Mouse (Mus musculus) midbrain, embryonic 13.5 days (tissue): ENCODE measurements around the gene Tmem56. TPM values are rescaled to one million over a fixed set of nuclear protein-coding genes. Genes with fewer than 3 reads are reported as not detected.

Experiments
- ATAC-seq: fragments of 200-750 bp; cut with Nextera tagmentation; 2 replicates; pipeline ENCODE4 v1.8.0; 2017; ENCODE audit warnings: mild to moderate bottlenecking, moderate TSS enrichment, moderate library complexity
- H3K27ac ChIP-seq: fragments of 300-500 bp; sonication (generic); 2 replicates; pipeline ENCODE4 v1.5.1; 2015; ENCODE audit warnings: inconsistent platforms, mild to moderate bottlenecking, moderate library complexity
- H3K27me3 ChIP-seq: fragments of 300-500 bp; sonication (generic); 2 replicates; pipeline ENCODE4 v1.6.1; 2015; ENCODE audit warnings: mild to moderate bottlenecking, inconsistent platforms
- H3K36me3 ChIP-seq: fragments of 300-500 bp; sonication (generic); 2 replicates; pipeline ENCODE4 v1.6.1; 2015; ENCODE audit warnings: mild to moderate bottlenecking, inconsistent platforms
- H3K4me1 ChIP-seq: fragments of 300-500 bp; sonication (generic); replicated peaks from 2 replicates; pipeline ENCODE4 v1.6.1; 2015; ENCODE audit warnings: inconsistent platforms
- H3K4me2 ChIP-seq: fragments of 300-500 bp; sonication (generic); replicated peaks from 2 replicates; pipeline ENCODE4 v1.6.1; 2015; ENCODE audit warnings: moderate library complexity, mild to moderate bottlenecking, inconsistent platforms
- H3K4me3 ChIP-seq: fragments of 300-500 bp; sonication (generic); replicated peaks from 2 replicates; pipeline ENCODE4 v1.5.1; 2015; ENCODE audit warnings: mild to moderate bottlenecking, inconsistent platforms
- H3K9ac ChIP-seq: fragments of 300-500 bp; sonication (generic); replicated peaks from 2 replicates; pipeline ENCODE4 v1.6.1; 2015; ENCODE audit warnings: mild to moderate bottlenecking, inconsistent platforms
- H3K9me3 ChIP-seq: fragments of 300-500 bp; sonication (generic); 2 replicates; pipeline ENCODE4 v1.6.1; 2016; ENCODE audit warnings: mild to moderate bottlenecking, inconsistent platforms
- WGBS: fragments of 180-500 bp; shearing (Covaris S2); methylation state at CpG from one replicate; pipeline ENCODE4 v1.1.7; 2015; 5-methylcytosine and 5-hydroxymethylcytosine counted together
- polyA plus RNA-seq: library from polyadenylated mRNA; unstranded; fragments of >200 nt; fragmentation: Nextera tagmentation; extraction: Ambion mirVana; gene quantifications from 2 replicates; pipeline ENCODE4 v1.2.1, GENCODE M21; 2015

Tmem56 gene
- polyA plus RNA-seq, 1 experiment from 2014 or later, result 1.2 TPM

DNA sequence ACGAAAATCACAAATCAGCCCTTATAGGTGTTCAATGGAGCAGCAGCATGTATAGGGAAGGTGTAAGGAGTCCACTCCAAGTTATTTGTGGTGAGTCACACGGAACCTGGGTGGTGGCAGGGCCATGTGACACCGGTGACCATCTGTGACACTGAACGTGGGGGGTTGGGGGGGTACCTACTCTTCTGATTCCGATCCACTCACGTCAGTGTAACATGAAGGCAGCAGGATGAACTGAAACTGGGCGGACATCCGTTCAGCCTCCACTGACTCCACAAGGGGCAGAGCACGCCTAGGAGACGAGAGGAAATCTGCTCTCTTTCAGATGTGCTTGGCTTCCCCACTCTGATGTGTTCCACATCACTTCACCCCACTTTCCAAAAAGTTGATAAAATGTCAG lies 123.3 kb downstream of the Tmem56 start:
- no peaks in the 10 kb centered on the region for H3K36me3 ChIP-seq
- H3K9ac ChIP-seq, result no peak overlapping the region
- 70% methylated on average over 10 of the region's 10 CpGs for WGBS
- no peak overlapping the region for H3K4me3 ChIP-seq
- peaks cover 17% of the 10 kb centered on the region for H3K4me1 ChIP-seq
- no peak overlapping the region for H3K4me2 ChIP-seq
- H3K27ac ChIP-seq, result no peak overlapping the region
- H3K27me3 ChIP-seq, result no peaks in the 10 kb centered on the region
- H3K9me3 ChIP-seq, result no peaks in the 10 kb centered on the region
- no peak; the same call in 1 of the 2 replicates for ATAC-seq

- H3K9ac ChIP-seq, result no peak overlapping the region
- H3K4me1 ChIP-seq, result peaks cover 17% of the 10 kb centered on the region
- no peaks in the 10 kb centered on the region for H3K27me3 ChIP-seq
- no peak overlapping the region for H3K4me2 ChIP-seq
- H3K36me3 ChIP-seq, result no peaks in the 10 kb centered on the region
- WGBS, result 90% methylated on average over 16 of the region's 16 CpGs
- H3K4me3 ChIP-seq, result no peak overlapping the region
- H3K27ac ChIP-seq, result no peak overlapping the region
- H3K9me3 ChIP-seq, result no peaks in the 10 kb centered on the region
- ATAC-seq, result no peak
Observed at GRCm38 (mm10) chr3:121158901-121159351, 124.0 kb downstream of the Tmem56 start.

DNA sequence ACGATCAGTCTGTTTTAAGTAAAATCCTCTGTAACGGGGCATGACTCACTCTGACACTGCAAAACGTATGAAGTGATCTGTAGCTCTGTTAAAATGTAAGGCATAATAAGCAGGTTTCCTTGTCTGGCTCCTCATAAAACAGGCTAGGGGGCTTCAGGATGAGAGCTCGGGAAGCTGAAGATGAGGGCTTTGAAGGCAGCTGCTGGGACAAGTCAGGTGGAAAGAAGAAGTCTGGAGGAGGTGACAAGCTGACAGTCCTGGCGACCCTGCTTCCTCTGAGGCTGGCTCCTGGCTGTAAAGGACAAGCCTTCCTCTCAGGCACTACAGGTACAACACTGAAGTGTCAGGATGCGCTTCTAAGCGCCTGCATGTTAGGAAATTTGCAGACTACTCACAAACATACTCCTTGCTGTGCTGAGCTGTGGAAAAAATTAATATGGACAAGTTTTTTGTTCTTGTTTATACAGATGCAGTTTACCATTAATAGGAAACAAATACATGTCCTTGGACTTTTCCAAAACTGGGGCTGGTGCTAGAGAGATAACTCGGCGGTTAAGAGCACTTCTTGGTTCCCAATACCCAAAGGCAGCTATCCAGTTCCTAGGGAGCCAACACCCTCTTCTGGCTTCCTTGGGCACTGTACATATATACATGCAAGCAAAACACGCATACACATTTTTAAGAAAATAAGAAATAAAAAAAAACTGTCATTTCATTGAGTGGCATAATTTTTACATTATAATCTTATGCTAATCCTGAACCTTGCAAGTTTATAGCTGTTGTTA lies 125.2 kb downstream of the Tmem56 start:
- Histone ChIP-seq H3K9ac (no peak overlapping the region), H3K4me3 (no peak overlapping the region), H3K36me3 (no peaks in the 10 kb centered on the region), H3K4me1 (peaks cover 17% of the 10 kb centered on the region), H3K27me3 (no peaks in the 10 kb centered on the region), H3K27ac (no peak overlapping the region), H3K9me3 (no peaks in the 10 kb centered on the region), H3K4me2 (no peak overlapping the region)
- WGBS, result 71% methylated on average over 10 of the region's 10 CpGs
- no peak for ATAC-seq

DNA sequence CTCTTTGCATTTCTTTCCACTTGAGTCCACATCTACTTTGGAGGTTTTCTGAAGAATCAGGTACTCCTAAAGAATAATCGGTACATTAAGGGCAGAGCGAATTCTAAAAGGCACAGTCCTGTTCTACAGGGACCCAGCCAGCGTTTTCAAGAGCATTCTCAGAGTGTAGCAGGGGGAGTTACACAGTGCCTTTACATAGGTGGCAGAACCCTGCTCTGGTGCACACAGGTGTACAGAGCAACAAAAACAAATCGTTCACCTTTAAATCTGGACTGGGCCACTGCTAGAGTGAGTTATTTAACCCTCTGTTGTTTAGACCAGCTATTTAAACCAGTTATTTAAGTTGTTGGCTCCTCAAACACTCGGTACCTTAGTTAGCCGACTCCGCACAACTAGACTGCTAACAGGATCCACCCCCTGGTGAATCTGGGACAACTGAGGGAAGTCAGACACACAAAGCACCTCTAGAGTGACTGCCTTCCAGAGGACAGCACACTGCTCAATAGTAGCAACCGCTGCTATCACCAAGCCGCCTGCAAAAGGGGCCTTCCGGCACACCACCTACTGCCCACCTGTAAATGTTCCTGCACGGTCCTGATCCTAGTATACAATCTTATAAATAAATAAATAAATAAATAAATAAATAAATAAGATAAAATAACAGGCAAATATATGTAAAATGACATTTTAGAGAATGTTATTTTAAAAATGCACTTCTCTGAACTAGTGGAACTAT lies 126.3 kb downstream of the Tmem56 start:
- Histone ChIP-seq H3K36me3 (no peaks in the 10 kb centered on the region), H3K27ac (no peak overlapping the region), H3K9me3 (no peaks in the 10 kb centered on the region), H3K4me2 (peak overlapping the region; percentile 42), H3K4me3 (0 out of 2 replicates have a peak overlapping the region, but pooled peaks have one; percentile 4), H3K4me1 (peaks cover 17% of the 10 kb centered on the region), H3K9ac (no peak overlapping the region), H3K27me3 (no peaks in the 10 kb centered on the region)
- 49% methylated on average over 11 of the region's 11 CpGs for WGBS
- peak; percentile 51; the same call in 1 of the 2 replicates for ATAC-seq

GRCm38 (mm10) chr3:121156043-121156442 lies 126.9 kb downstream of the Tmem56 start:
- H3K36me3 ChIP-seq, result no peaks in the 10 kb centered on the region
- no peak for ATAC-seq
- peak overlapping the region; percentile 42 for H3K4me2 ChIP-seq
- H3K27me3 ChIP-seq, result no peaks in the 10 kb centered on the region
- 0 out of 2 replicates have a peak overlapping the region, but pooled peaks have one; percentile 4 for H3K4me3 ChIP-seq
- H3K9me3 ChIP-seq, result no peaks in the 10 kb centered on the region
- 15% methylated on average over 7 of the region's 7 CpGs for WGBS
- no peak overlapping the region for H3K27ac ChIP-seq
- peaks cover 17% of the 10 kb centered on the region for H3K4me1 ChIP-seq
- H3K9ac ChIP-seq, result 0 out of 2 replicates have a peak overlapping the region, but pooled peaks have one; percentile 32

Other genes starting within 250 kb of the Tmem56 start
- gene Rwdd3, start 111.4 kb downstream of the Tmem56 start, polyA plus RNA-seq, result 4.7 and 5.5 TPM in 2 replicates
- gene Alg14, start 8.7 kb upstream of the Tmem56 start, polyA plus RNA-seq, result 31.7 and 34.0 TPM in 2 replicates
- gene Cnn3, start 143.4 kb upstream of the Tmem56 start, polyA plus RNA-seq, result 703 and 728 TPM in 2 replicates
- 0.82 and 0.86 TPM in 2 replicates for gene Slc44a3, start 249.3 kb upstream of the Tmem56 start, polyA plus RNA-seq